Comparison of ENCODE assay signal across 11 mouse cellular contexts in genomic region chr17:45515806-45516205, GRCm38 (mm10). TPM values are rescaled to one million over a fixed set of nuclear protein-coding genes. Genes with fewer than 3 reads are reported as not detected.
"Had no signal": no experiment of that assay in that cellular context is flagged by ENCODE, and none has a peak within 500 bp of the region (broad histone marks: within the 10 kb centered on the region; RNA-seq: fewer than 3 reads in every experiment).

No protein-coding gene starts in this region.

- H3K27me3 ChIP-seq: liver, embryonic 13.5 days; midbrain, embryonic 15.5 days; neural tube, embryonic 13.5 days; stomach, embryonic 15.5 days had no signal

- H3K9me3 ChIP-seq: liver, embryonic 13.5 days; midbrain, embryonic 15.5 days; neural tube, embryonic 13.5 days; stomach, embryonic 15.5 days had no signal

- H3K27ac ChIP-seq: layer of hippocampus, adult 2 months; left cerebral cortex, adult 2 months; liver, embryonic 13.5 days; midbrain, embryonic 15.5 days; neural tube, embryonic 13.5 days; stomach, embryonic 15.5 days had no signal

- H3K4me3 ChIP-seq: layer of hippocampus, adult 2 months; left cerebral cortex, adult 2 months; liver, embryonic 13.5 days; midbrain, embryonic 15.5 days; myocyte; neural tube, embryonic 13.5 days; stomach, embryonic 15.5 days had no signal

- H3K9ac ChIP-seq: liver, embryonic 13.5 days; midbrain, embryonic 15.5 days; neural tube, embryonic 13.5 days; stomach, embryonic 15.5 days had no signal

- H3K4me2 ChIP-seq: liver, embryonic 13.5 days; midbrain, embryonic 11.5 days; midbrain, embryonic 15.5 days; neural tube, embryonic 13.5 days; stomach, embryonic 15.5 days had no signal

- H3K4me1 ChIP-seq: midbrain, embryonic 15.5 days; stomach, embryonic 15.5 days had no signal

- H3K36me3 ChIP-seq: midbrain, embryonic 15.5 days had no signal

RNA-seq across cellular contexts. Expression of gene Tcte1, which starts 7.4 kb away (rescaled TPM):
- polyA plus RNA-seq: liver, adult 2 months; liver, embryonic 13.5 days; liver, embryonic 16.5 days; myocyte had no signal

RNA-seq across cellular contexts. Expression of gene Spats1, which starts 40.6 kb away (rescaled TPM):
- polyA plus RNA-seq: large intestine, adult 2 months; liver, adult 2 months had no signal
